Mouse (Mus musculus) neural tube, embryonic 13.5 days (tissue): Measurements from ENCODE around the gene Fpr1. TPM values are rescaled to one million over a fixed set of nuclear protein-coding genes. Genes with fewer than 3 reads are reported as not detected.
"Not testable (repeated sequence)": the region's sequence is repeated elsewhere in the genome, so short reads cannot be mapped to it uniquely, and the experiment has no call there.

Source experiments
- ATAC-seq: fragments of 200-750 bp; cut with Nextera tagmentation; 2 replicates; pipeline ENCODE4 v1.8.0; 2017; ENCODE audit warnings: low read depth, mild to moderate bottlenecking, moderate TSS enrichment, moderate library complexity
- H3K27ac ChIP-seq: fragments of 300-500 bp; sonication (generic); replicated peaks from 2 replicates; pipeline ENCODE4 v1.5.1; 2015; ENCODE audit warnings: moderate library complexity, mild to moderate bottlenecking, inconsistent platforms
- H3K27me3 ChIP-seq: fragments of 300-500 bp; sonication (generic); 2 replicates; pipeline ENCODE4 v1.6.1; 2015; ENCODE audit warnings: mild to moderate bottlenecking, inconsistent platforms
- H3K36me3 ChIP-seq: fragments of 300-500 bp; sonication (generic); 2 replicates; pipeline ENCODE4 v1.6.1; 2015; ENCODE audit warnings: mild to moderate bottlenecking, inconsistent platforms
- H3K4me1 ChIP-seq: fragments of 300-500 bp; sonication (generic); replicated peaks from 2 replicates; pipeline ENCODE4 v1.6.1; 2015; ENCODE audit warnings: inconsistent platforms
- H3K4me2 ChIP-seq: fragments of 300-500 bp; sonication (generic); 2 replicates; pipeline ENCODE4 v1.6.1; 2015; ENCODE audit warnings: inconsistent platforms, mild to moderate bottlenecking, moderate library complexity
- H3K4me3 ChIP-seq: fragments of 300-500 bp; sonication (generic); 2 replicates; pipeline ENCODE4 v1.5.1; 2015; ENCODE audit warnings: mild to moderate bottlenecking, inconsistent platforms
- H3K9ac ChIP-seq: fragments of 300-500 bp; sonication (generic); 2 replicates; pipeline ENCODE4 v1.6.1; 2015; ENCODE audit warnings: moderate library complexity, mild to moderate bottlenecking, inconsistent platforms
- H3K9me3 ChIP-seq: fragments of 300-500 bp; sonication (generic); 2 replicates; pipeline ENCODE4 v1.6.1; 2016; ENCODE audit warnings: inconsistent platforms
- WGBS: fragments of 180-500 bp; shearing (Covaris S2); methylation state at CpG from one replicate; pipeline ENCODE4 v1.1.7; 2015; 5-methylcytosine and 5-hydroxymethylcytosine counted together
- polyA plus RNA-seq: library from polyadenylated mRNA; unstranded; fragments of >200 nt; fragmentation: Nextera tagmentation; extraction: Ambion mirVana; gene quantifications from 2 replicates; pipeline ENCODE4 v1.2.1, GENCODE M21; 2015

Fpr1 gene
- polyA plus RNA-seq, 1 experiment from 2014 or later: 0.14 TPM

GRCm38 (mm10) chr17:17845187-17846027, 38.3 kb downstream of the Fpr1 start:
- no peak for ATAC-seq
- H3K27me3 ChIP-seq: peaks cover 14% of the 10 kb centered on the region
- 70% methylated on average over 10 of the region's 10 CpGs for whole genome bisulfite sequencing
- H3K4me1 ChIP-seq: 0 out of 2 replicates have a peak, but pooled peaks cover 3% of the 10 kb centered on the region
- no peak overlapping the region for H3K9ac ChIP-seq
- H3K4me2 ChIP-seq: no peak overlapping the region
- H3K9me3 ChIP-seq: no peaks in the 10 kb centered on the region
- H3K27ac ChIP-seq: no peak overlapping the region
- no peak overlapping the region for H3K4me3 ChIP-seq
- peaks cover 22% of the 10 kb centered on the region for H3K36me3 ChIP-seq

GRCm38 (mm10) chr17:17844606-17845005, 39.1 kb downstream of the Fpr1 start:
- WGBS: 93% methylated on average over 3 of the region's 3 CpGs

GRCm38 (mm10) chr17:17843534-17844261, 40.0 kb downstream of the Fpr1 start:
- Histone ChIP-seq H3K9me3 (no peaks in the 10 kb centered on the region), H3K4me3 (no peak overlapping the region), H3K4me2 (no peak overlapping the region), H3K27me3 (no peaks in the 10 kb centered on the region), H3K9ac (no peak overlapping the region), H3K4me1 (peaks cover 4% of the 10 kb centered on the region), H3K27ac (no peak overlapping the region), H3K36me3 (peaks cover 34% of the 10 kb centered on the region)
- ATAC-seq: peak; percentile 47
- 76% methylated on average over 27 of the region's 27 CpGs for WGBS

More at GRCm38 (mm10) chr17:17844606-17845005, 39.1 kb downstream of the Fpr1 start:
- not testable (repeated sequence) for H3K9ac ChIP-seq, H3K4me3 ChIP-seq, H3K4me2 ChIP-seq, H3K27me3 ChIP-seq, H3K4me1 ChIP-seq, H3K27ac ChIP-seq, H3K9me3 ChIP-seq, ATAC-seq
- H3K36me3 ChIP-seq: peaks cover 30% of the 10 kb centered on the region

GRCm38 (mm10) chr17:17840796-17841195, 42.9 kb downstream of the Fpr1 start:
- Histone ChIP-seq H3K4me3 (no peak overlapping the region), H3K27ac (no peak overlapping the region), H3K4me2 (no peak overlapping the region), H3K9ac (no peak overlapping the region), H3K36me3 (peaks cover 46% of the 10 kb centered on the region), H3K4me1 (peaks cover 31% of the 10 kb centered on the region), H3K9me3 (no peaks in the 10 kb centered on the region), H3K27me3 (no peaks in the 10 kb centered on the region)
- no peak for ATAC-seq
- WGBS: 87% methylated on average over 7 of the region's 7 CpGs

GRCm38 (mm10) chr17:17839276-17839675, 44.5 kb downstream of the Fpr1 start:
- Histone ChIP-seq H3K4me1 (peaks cover 46% of the 10 kb centered on the region), H3K27ac (no peak overlapping the region), H3K4me2 (peak overlapping the region; percentile 69; the same call in 1 of the 2 replicates), H3K36me3 (peaks cover 54% of the 10 kb centered on the region), H3K27me3 (no peaks in the 10 kb centered on the region), H3K9ac (no peak overlapping the region), H3K9me3 (no peaks in the 10 kb centered on the region), H3K4me3 (no peak overlapping the region)
- no peak for ATAC-seq
- 94% methylated on average over 2 of the region's 2 CpGs for WGBS

- no peaks in the 10 kb centered on the region for H3K9me3 ChIP-seq
- no peaks in the 10 kb centered on the region for H3K27me3 ChIP-seq
- H3K9ac ChIP-seq: peak overlapping the region; percentile 73
- H3K4me3 ChIP-seq: peak overlapping the region; percentile 44
- peak; percentile 97 for ATAC-seq
- H3K36me3 ChIP-seq: peaks cover 63% of the 10 kb centered on the region
- H3K4me1 ChIP-seq: peaks cover 58% of the 10 kb centered on the region
- H3K27ac ChIP-seq: peak overlapping the region; percentile 85
- under 1% methylated on average over 43 of the region's 43 CpGs for WGBS
- H3K4me2 ChIP-seq: peak overlapping the region; percentile 69
These were observed 45.6 kb downstream of the Fpr1 start for GRCm38 (mm10) chr17:17837919-17838701.

GRCm38 (mm10) chr17:17837426-17837825, 46.3 kb downstream of the Fpr1 start:
- 8% methylated on average over 13 of the region's 13 CpGs for WGBS
- Histone ChIP-seq H3K27me3 (no peaks in the 10 kb centered on the region), H3K36me3 (peaks cover 65% of the 10 kb centered on the region), H3K9ac (peak overlapping the region; percentile 73), H3K27ac (peak overlapping the region; percentile 85), H3K4me3 (peak overlapping the region; percentile 44), H3K4me1 (peaks cover 64% of the 10 kb centered on the region), H3K4me2 (peak overlapping the region; percentile 69), H3K9me3 (no peaks in the 10 kb centered on the region)
- ATAC-seq: peak; percentile 6; the same call in 1 of the 2 replicates

GRCm38 (mm10) chr17:17836101-17836500, 47.6 kb downstream of the Fpr1 start:
- H3K9ac ChIP-seq: no peak overlapping the region
- H3K9me3 ChIP-seq: no peaks in the 10 kb centered on the region
- H3K27me3 ChIP-seq: no peaks in the 10 kb centered on the region
- no peak overlapping the region for H3K4me3 ChIP-seq
- ATAC-seq: no peak
- 81% methylated on average over 5 of the region's 5 CpGs for WGBS
- H3K4me2 ChIP-seq: no peak overlapping the region
- H3K36me3 ChIP-seq: peaks cover 64% of the 10 kb centered on the region
- H3K4me1 ChIP-seq: peaks cover 78% of the 10 kb centered on the region
- H3K27ac ChIP-seq: no peak overlapping the region

- Histone ChIP-seq H3K27me3 (no peaks in the 10 kb centered on the region), H3K4me2 (no peak overlapping the region), H3K36me3 (peaks cover 58% of the 10 kb centered on the region), H3K27ac (no peak overlapping the region), H3K4me1 (peaks cover 90% of the 10 kb centered on the region), H3K4me3 (no peak overlapping the region), H3K9me3 (no peaks in the 10 kb centered on the region), H3K9ac (no peak overlapping the region)
- ATAC-seq: no peak
- WGBS: 20% methylated on average over 1 of the region's 1 CpGs
These were observed 48.8 kb downstream of the Fpr1 start for GRCm38 (mm10) chr17:17834896-17835295.

- Histone ChIP-seq H3K4me1 (peaks cover 66% of the 10 kb centered on the region), H3K4me2 (peak overlapping the region; percentile 94), H3K4me3 (peak overlapping the region; percentile 88), H3K27ac (0 out of 2 replicates have a peak overlapping the region, but pooled peaks have one; percentile 100), H3K27me3 (no peaks in the 10 kb centered on the region), H3K9ac (peak overlapping the region; percentile 99), H3K9me3 (no peaks in the 10 kb centered on the region), H3K36me3 (peaks cover 40% of the 10 kb centered on the region)
- no peak for ATAC-seq
- WGBS: 72% methylated on average over 7 of the region's 7 CpGs
These were observed 53.0 kb downstream of the Fpr1 start for GRCm38 (mm10) chr17:17830731-17831130.

GRCm38 (mm10) chr17:17829816-17830535, 53.8 kb downstream of the Fpr1 start:
- no peak for ATAC-seq
- Histone ChIP-seq H3K9ac (peak overlapping the region; percentile 99), H3K4me1 (peaks cover 58% of the 10 kb centered on the region), H3K27ac (peak overlapping the region; percentile 100), H3K9me3 (no peaks in the 10 kb centered on the region), H3K27me3 (no peaks in the 10 kb centered on the region), H3K4me3 (peak overlapping the region; percentile 88), H3K4me2 (peak overlapping the region; percentile 94), H3K36me3 (peaks cover 34% of the 10 kb centered on the region)
- 42% methylated on average over 22 of the region's 23 CpGs for WGBS
